Mouse (Mus musculus) limb, embryonic 13.5 days (tissue): Measurements from ENCODE around the gene Polr2f. TPM values are rescaled to one million over a fixed set of nuclear protein-coding genes. Genes with fewer than 3 reads are reported as not detected.

Experiments
- ATAC-seq: fragments of 200-750 bp; cut with Nextera tagmentation; 2 replicates; pipeline ENCODE4 v1.8.0; 2017; ENCODE audit warnings: low read depth, moderate number of reproducible peaks, moderate TSS enrichment; ENCODE audit not compliant: low FRiP score
- H3K27ac ChIP-seq: fragments of 300-500 bp; sonication (generic); 2 replicates; pipeline ENCODE4 v1.5.1; 2015; ENCODE audit warnings: inconsistent platforms, mild to moderate bottlenecking, moderate library complexity
- H3K27me3 ChIP-seq: fragments of 300-500 bp; sonication (generic); 2 replicates; pipeline ENCODE4 v1.6.1; 2015; ENCODE audit warnings: mild to moderate bottlenecking, inconsistent platforms
- H3K36me3 ChIP-seq: fragments of 300-500 bp; sonication (generic); 2 replicates; pipeline ENCODE4 v1.6.1; 2015; ENCODE audit warnings: inconsistent platforms, mild to moderate bottlenecking, moderate library complexity
- H3K4me1 ChIP-seq: fragments of 300-500 bp; sonication (generic); 2 replicates; pipeline ENCODE4 v1.6.1; 2015; ENCODE audit warnings: inconsistent platforms
- H3K4me2 ChIP-seq: fragments of 300-500 bp; sonication (generic); replicated peaks from 2 replicates; pipeline ENCODE4 v1.6.1; 2015; ENCODE audit warnings: inconsistent platforms, mild to moderate bottlenecking, moderate library complexity
- H3K4me3 ChIP-seq: fragments of 300-500 bp; sonication (generic); 2 replicates; pipeline ENCODE4 v1.5.1; 2015; ENCODE audit warnings: moderate library complexity, mild to moderate bottlenecking, inconsistent platforms
- H3K9ac ChIP-seq: fragments of 300-500 bp; sonication (generic); 2 replicates; pipeline ENCODE4 v1.6.1; 2015; ENCODE audit warnings: mild to moderate bottlenecking, inconsistent platforms
- H3K9me3 ChIP-seq: fragments of 300-500 bp; sonication (generic); 2 replicates; pipeline ENCODE4 v1.6.1; 2016; ENCODE audit warnings: inconsistent platforms
- WGBS: fragments of 180-500 bp; shearing (Covaris S2); methylation state at CpG from one replicate; pipeline ENCODE4 v1.1.7; 2015; 5-methylcytosine and 5-hydroxymethylcytosine counted together
- polyA plus RNA-seq: library from polyadenylated mRNA; unstranded; fragments of >200 nt; fragmentation: Nextera tagmentation; extraction: Ambion mirVana; gene quantifications from 2 replicates; pipeline ENCODE4 v1.2.1, GENCODE M21; 2015

Polr2f gene
- 293 and 294 TPM in 2 replicates for polyA plus RNA-seq

DNA sequence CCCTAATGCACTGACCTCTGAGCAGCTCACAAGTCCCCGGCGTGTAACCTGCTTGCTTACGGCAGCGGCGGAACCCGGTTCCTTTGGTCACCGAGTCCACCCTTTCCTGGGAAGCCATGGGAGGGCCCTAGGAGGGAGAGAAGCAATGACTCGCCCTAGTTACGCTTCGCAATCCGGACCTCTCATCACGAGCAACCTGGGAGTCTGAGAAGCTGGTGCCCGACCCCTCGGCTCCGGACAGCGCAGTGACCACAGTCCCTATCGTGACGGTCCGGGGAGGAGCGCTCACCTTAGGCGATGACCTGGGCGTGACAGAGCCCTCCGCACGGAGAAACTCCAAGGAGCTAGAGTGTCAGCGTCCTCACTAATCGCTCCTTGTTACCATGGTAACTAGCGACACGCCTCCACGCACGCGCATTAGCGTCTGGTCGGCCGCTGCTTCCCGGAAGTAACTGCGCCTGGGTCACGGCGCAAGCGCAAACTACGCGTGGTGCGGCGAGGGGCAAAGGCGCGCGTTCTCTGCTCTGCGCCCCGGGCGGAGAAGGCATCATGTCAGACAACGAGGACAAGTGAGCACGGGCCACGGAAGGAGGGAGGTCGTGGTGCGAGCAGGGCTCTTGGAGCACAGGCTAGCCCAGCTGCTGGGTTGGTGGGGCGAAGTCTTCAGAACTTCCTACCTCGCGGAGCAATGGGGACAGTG, at the start of gene Polr2f, which contains the start of gene 1700088E04Rik:
Gene Polr2f (plus strand): TSS at position 144 of the 700 bp plus-strand sequence.
Gene 1700088E04Rik (minus strand): TSS at position 388 of the 700 bp plus-strand sequence.
- WGBS, result under 1% methylated on average over 57 of the region's 57 CpGs
- Histone ChIP-seq H3K4me2 (peak within 1 kb of the TSS; percentile 97), H3K27ac (no peak within 1 kb of the TSS; the same call in 1 of the 2 replicates)

GRCm38 (mm10) chr15:79092284-79092683, 48.5 kb upstream of the Polr2f start:
- no peak for ATAC-seq
- Histone ChIP-seq H3K27me3 (no peaks in the 10 kb centered on the region), H3K36me3 (peaks cover 88% of the 10 kb centered on the region), H3K27ac (no peak overlapping the region), H3K9me3 (no peaks in the 10 kb centered on the region), H3K4me2 (no peak overlapping the region), H3K9ac (no peak overlapping the region; the same call in 1 of the 2 replicates), H3K4me1 (peaks cover 2% of the 10 kb centered on the region), H3K4me3 (no peak overlapping the region)
- 90% methylated on average over 6 of the region's 6 CpGs for WGBS

More for the DNA sequence above, at the start of gene Polr2f, which contains the start of gene 1700088E04Rik:
- Histone ChIP-seq H3K27me3 (peaks cover 5% of the 10 kb centered on the region; the same call in 1 of the 2 replicates), H3K4me3 (peak within 1 kb of the TSS; percentile 73), H3K9ac (peak within 1 kb of the TSS; percentile 89), H3K9me3 (no peaks in the 10 kb centered on the region), H3K36me3 (peaks cover 23% of the 10 kb centered on the region), H3K4me1 (peaks cover 21% of the 10 kb centered on the region)
- ATAC-seq, result peak; percentile 86

DNA sequence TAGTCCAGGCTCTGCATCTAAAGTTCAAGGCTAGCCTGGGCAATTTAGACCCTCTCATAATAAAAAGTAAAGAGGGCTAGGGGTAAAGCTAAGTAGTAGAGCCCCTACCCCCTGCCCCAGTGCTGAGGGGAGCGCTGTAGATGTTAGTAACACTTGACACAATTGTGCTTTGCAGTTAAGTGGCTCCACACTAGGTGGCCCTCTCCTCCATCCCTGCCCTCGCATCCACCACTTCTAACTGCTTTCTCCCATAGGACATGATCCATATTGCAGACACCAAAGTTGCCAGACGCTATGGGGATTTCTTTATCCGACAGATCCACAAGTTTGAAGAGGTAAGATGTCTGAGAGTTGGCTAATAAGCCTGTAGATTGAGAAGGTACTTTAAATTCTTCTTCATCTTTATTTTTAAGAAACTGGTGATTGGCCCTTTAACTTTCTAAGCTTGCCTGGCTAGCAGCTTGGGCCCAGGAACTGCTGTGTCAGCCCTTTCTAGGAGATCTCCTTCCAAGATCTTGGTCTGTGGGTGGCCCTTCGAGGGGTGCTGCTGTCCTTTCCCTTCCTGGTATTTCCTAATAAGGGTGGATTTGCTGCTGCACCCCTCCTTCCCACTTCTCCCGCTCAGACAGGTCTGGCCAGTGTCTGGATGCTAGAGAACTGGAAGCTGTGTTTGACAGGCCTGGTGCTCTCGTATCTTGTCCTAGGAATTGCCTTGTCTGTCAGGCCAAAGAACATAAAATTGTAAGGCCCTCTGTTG, 47.5 kb upstream of the Polr2f start:
- ATAC-seq, result no peak
- H3K9me3 ChIP-seq, result no peaks in the 10 kb centered on the region
- H3K9ac ChIP-seq, result no peak overlapping the region
- H3K4me3 ChIP-seq, result no peak overlapping the region
- WGBS, result 72% methylated on average over 7 of the region's 7 CpGs
- peaks cover 81% of the 10 kb centered on the region for H3K36me3 ChIP-seq
- no peak overlapping the region for H3K27ac ChIP-seq
- H3K4me2 ChIP-seq, result no peak overlapping the region
- H3K4me1 ChIP-seq, result peaks cover 12% of the 10 kb centered on the region
- no peaks in the 10 kb centered on the region for H3K27me3 ChIP-seq

- ATAC-seq, result no peak
- Histone ChIP-seq H3K27ac (no peak overlapping the region), H3K36me3 (peaks cover 59% of the 10 kb centered on the region), H3K9ac (no peak overlapping the region), H3K4me1 (peaks cover 32% of the 10 kb centered on the region), H3K9me3 (no peaks in the 10 kb centered on the region), H3K4me2 (no peak overlapping the region), H3K27me3 (no peaks in the 10 kb centered on the region), H3K4me3 (no peak overlapping the region)
- WGBS, result 85% methylated on average over 5 of the region's 5 CpGs
These were observed 45.3 kb upstream of the Polr2f start for GRCm38 (mm10) chr15:79095483-79095882.

DNA sequence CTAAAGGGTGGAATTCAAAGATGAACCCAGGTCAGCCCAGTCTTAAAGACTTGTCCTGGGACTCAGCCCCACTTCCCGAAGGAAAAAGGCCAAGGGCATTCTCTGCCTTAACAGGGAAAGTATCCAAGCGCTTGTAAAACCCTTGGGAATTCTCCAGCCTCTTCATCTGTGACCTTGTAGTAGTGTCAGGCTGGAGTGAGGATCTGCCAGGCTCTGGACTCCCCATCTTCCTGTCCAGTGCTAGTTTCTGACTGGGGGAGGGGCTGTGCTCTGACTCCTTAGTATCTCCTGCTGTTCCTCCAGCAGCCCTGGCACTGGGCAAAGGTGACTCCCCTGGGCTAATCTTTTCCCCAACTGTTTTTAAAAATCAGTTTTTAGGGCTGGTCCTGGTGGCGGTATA, 44.3 kb upstream of the Polr2f start:
- Histone ChIP-seq H3K4me3 (no peak overlapping the region), H3K36me3 (peaks cover 48% of the 10 kb centered on the region), H3K4me2 (no peak overlapping the region), H3K9me3 (no peaks in the 10 kb centered on the region), H3K4me1 (peaks cover 41% of the 10 kb centered on the region), H3K27ac (no peak overlapping the region), H3K27me3 (no peaks in the 10 kb centered on the region), H3K9ac (no peak overlapping the region)
- WGBS, result 73% methylated on average over 3 of the region's 3 CpGs
- ATAC-seq, result no peak

DNA sequence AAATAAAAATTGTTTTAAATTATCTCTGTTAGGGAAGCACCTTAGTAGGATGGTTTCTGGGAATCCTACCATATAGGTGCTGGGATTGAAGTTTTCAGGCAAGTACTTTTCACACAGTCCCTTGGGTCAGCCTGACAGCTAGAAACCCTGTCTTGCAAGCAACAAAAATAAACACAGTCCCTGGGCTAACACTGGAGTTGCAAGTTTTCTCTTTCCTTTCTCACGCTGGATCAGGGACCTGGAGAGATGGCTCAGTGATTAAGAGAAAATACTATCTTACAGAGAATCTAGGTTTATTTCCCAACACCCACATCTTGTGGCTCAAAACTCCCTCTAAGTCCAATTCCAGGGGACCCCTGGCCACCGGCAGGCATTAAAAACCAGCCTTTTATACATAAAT, 43.7 kb upstream of the Polr2f start:
- Histone ChIP-seq H3K27ac (peak overlapping the region; percentile 53), H3K4me2 (0 out of 2 replicates have a peak overlapping the region, but pooled peaks have one; percentile 9)
- 24% methylated on average over 2 of the region's 2 CpGs for WGBS

GRCm38 (mm10) chr15:79097611-79098025, 43.2 kb upstream of the Polr2f start:
- Histone ChIP-seq H3K4me2 (0 out of 2 replicates have a peak overlapping the region, but pooled peaks have one; percentile 9), H3K4me1 (peaks cover 44% of the 10 kb centered on the region), H3K4me3 (no peak overlapping the region), H3K9ac (no peak overlapping the region), H3K27me3 (no peaks in the 10 kb centered on the region), H3K9me3 (no peaks in the 10 kb centered on the region), H3K36me3 (peaks cover 38% of the 10 kb centered on the region), H3K27ac (peak overlapping the region; percentile 53)
- peak; percentile 64; the same call in 1 of the 2 replicates for ATAC-seq
- 45% methylated on average over 6 of the region's 6 CpGs for WGBS

More for the DNA sequence above, 43.7 kb upstream of the Polr2f start:
- ATAC-seq, result no peak
- peaks cover 44% of the 10 kb centered on the region for H3K4me1 ChIP-seq
- H3K27me3 ChIP-seq, result no peaks in the 10 kb centered on the region
- H3K9ac ChIP-seq, result no peak overlapping the region
- peaks cover 43% of the 10 kb centered on the region for H3K36me3 ChIP-seq
- no peak overlapping the region for H3K4me3 ChIP-seq
- H3K9me3 ChIP-seq, result no peaks in the 10 kb centered on the region

DNA sequence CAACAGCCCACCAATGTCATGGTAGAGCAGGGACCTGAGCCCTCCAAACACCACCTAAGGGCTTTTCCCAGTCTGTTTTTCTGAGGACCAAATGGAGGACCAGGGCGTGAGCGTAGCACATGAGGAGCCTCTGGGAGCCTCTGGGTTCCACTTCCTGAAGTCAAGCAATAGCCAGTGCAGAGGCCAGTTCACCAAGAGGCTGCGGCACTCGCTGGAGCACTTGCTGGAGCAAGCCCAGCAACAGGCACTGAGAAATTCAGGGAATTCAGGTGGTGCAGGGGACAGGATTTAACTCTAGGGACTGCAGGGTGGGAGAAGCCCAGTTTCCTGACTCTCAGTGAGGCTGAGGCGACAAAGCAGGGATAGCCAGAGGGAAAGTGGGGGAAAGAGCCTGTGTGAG, 42.6 kb upstream of the Polr2f start:
- Histone ChIP-seq H3K4me3 (no peak overlapping the region), H3K36me3 (peaks cover 32% of the 10 kb centered on the region), H3K4me1 (peaks cover 44% of the 10 kb centered on the region), H3K9me3 (no peaks in the 10 kb centered on the region), H3K9ac (no peak overlapping the region), H3K27ac (peak overlapping the region; percentile 53), H3K4me2 (no peak overlapping the region), H3K27me3 (no peaks in the 10 kb centered on the region)
- no peak for ATAC-seq
- 50% methylated on average over 5 of the region's 5 CpGs for WGBS

DNA sequence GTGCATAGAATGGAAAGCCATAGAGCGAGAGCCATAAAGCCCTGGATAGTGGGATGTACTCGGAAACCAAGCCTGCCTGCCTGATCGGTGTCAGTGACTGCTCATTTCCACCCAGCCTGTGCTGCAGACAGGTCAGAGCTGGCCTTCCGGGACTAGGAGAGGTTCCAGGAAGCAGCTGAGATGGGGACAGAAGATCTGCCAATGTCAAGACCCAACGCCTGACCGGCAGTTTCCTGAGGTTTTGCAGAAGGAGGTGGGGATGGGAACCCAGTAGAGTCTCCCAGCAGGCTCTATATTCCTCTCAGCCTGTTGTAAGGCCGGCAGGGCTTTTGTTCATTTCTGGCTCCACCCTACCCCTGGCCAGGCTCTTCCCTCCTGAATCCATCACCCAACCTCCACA, 41.9 kb upstream of the Polr2f start:
- Histone ChIP-seq H3K4me1 (peaks cover 44% of the 10 kb centered on the region), H3K9ac (0 out of 2 replicates have a peak overlapping the region, but pooled peaks have one; percentile 3), H3K27ac (peak overlapping the region; percentile 39; the same call in 1 of the 2 replicates), H3K36me3 (peaks cover 25% of the 10 kb centered on the region), H3K27me3 (no peaks in the 10 kb centered on the region), H3K9me3 (no peaks in the 10 kb centered on the region), H3K4me3 (no peak overlapping the region), H3K4me2 (no peak overlapping the region)
- no peak for ATAC-seq
- WGBS, result 65% methylated on average over 7 of the region's 7 CpGs

DNA sequence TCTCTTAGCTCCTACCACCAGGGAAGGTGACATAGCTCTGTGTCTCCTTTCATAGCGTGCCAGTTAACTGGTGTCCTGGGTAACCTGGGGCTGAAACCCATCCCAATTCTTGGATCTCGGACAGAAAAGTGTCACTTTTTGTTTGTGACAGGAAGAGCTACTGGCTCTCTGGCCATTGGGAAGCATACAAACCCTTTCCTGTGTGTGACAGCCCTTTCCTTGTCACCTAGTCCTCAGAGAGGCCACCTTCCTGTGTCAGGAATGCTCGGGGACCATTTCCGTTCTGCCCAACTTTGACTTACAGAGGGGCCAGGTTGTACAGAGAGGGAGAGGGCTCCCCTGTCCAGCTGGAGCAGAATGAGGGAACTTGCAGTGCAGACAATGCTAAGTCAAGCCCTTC, 41.4 kb upstream of the Polr2f start:
- Histone ChIP-seq H3K4me3 (no peak overlapping the region), H3K9me3 (no peaks in the 10 kb centered on the region), H3K36me3 (peaks cover 19% of the 10 kb centered on the region), H3K4me2 (no peak overlapping the region), H3K27me3 (no peaks in the 10 kb centered on the region), H3K4me1 (peaks cover 44% of the 10 kb centered on the region), H3K9ac (no peak overlapping the region), H3K27ac (peak overlapping the region; percentile 39; the same call in 1 of the 2 replicates)
- no peak for ATAC-seq
- WGBS, result 69% methylated on average over 4 of the region's 4 CpGs

DNA sequence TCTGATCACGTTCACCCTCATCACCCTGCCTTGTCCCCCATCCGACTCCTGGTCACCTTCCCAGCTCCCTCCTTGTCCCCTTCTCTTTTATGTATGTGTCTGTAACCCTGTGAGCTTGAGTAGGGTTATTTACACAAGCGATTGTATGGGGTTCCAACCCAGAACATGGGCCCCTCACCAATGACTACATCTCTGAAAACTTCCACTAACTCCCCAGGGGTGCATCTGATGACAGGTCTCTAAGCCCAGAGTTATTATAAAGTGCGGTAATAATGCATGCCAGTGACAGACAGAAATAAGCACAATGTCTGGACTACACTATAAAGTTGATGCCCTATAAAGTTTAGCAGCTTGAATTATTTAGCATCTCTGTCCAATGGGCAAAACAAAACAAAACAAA, 40.4 kb upstream of the Polr2f start:
- Histone ChIP-seq H3K4me1 (peaks cover 44% of the 10 kb centered on the region), H3K27ac (no peak overlapping the region), H3K4me2 (no peak overlapping the region), H3K27me3 (no peaks in the 10 kb centered on the region), H3K9ac (no peak overlapping the region), H3K9me3 (no peaks in the 10 kb centered on the region), H3K36me3 (peaks cover 11% of the 10 kb centered on the region), H3K4me3 (no peak overlapping the region)
- ATAC-seq, result no peak
- WGBS, result 63% methylated on average over 4 of the region's 4 CpGs

GRCm38 (mm10) chr15:79101531-79101930, 39.3 kb upstream of the Polr2f start:
- Histone ChIP-seq H3K4me3 (no peak overlapping the region), H3K36me3 (no peaks in the 10 kb centered on the region; the same call in 1 of the 2 replicates), H3K27me3 (no peaks in the 10 kb centered on the region), H3K9ac (0 out of 2 replicates have a peak overlapping the region, but pooled peaks have one; percentile 43), H3K27ac (peak overlapping the region; percentile 55), H3K4me1 (peaks cover 44% of the 10 kb centered on the region), H3K9me3 (no peaks in the 10 kb centered on the region), H3K4me2 (no peak overlapping the region)
- no peak for ATAC-seq
